Mouse (Mus musculus) hindbrain, embryonic 15.5 days (tissue): ENCODE measurements around the gene H6pd. TPM values are rescaled to one million over a fixed set of nuclear protein-coding genes. Genes with fewer than 3 reads are reported as not detected.

Source experiments
- ATAC-seq: fragments of 200-750 bp; cut with Nextera tagmentation; 2 replicates; pipeline ENCODE4 v1.8.0; 2017; ENCODE audit warnings: low read depth, moderate number of reproducible peaks, moderate TSS enrichment; ENCODE audit not compliant: low FRiP score
- H3K27ac ChIP-seq: fragments of 300-500 bp; sonication (generic); replicated peaks from 2 replicates; pipeline ENCODE4 v1.5.1; 2015; ENCODE audit warnings: mild to moderate bottlenecking, inconsistent platforms
- H3K27me3 ChIP-seq: fragments of 300-500 bp; sonication (generic); 2 replicates; pipeline ENCODE4 v1.6.1; 2015; ENCODE audit warnings: control low read depth, inconsistent platforms
- H3K36me3 ChIP-seq: fragments of 300-500 bp; sonication (generic); 2 replicates; pipeline ENCODE4 v1.6.1; 2015; ENCODE audit warnings: control low read depth, inconsistent platforms
- H3K4me1 ChIP-seq: fragments of 300-500 bp; sonication (generic); replicated peaks from 2 replicates; pipeline ENCODE4 v1.6.1; 2015; ENCODE audit warnings: control low read depth, inconsistent platforms
- H3K4me2 ChIP-seq: fragments of 300-500 bp; sonication (generic); 2 replicates; pipeline ENCODE4 v1.6.1; 2015; ENCODE audit warnings: moderate library complexity, mild to moderate bottlenecking, inconsistent platforms
- H3K4me3 ChIP-seq: fragments of 300-500 bp; sonication (generic); 2 replicates; pipeline ENCODE4 v1.5.1; 2015; ENCODE audit warnings: mild to moderate bottlenecking, inconsistent platforms
- H3K9ac ChIP-seq: fragments of 300-500 bp; sonication (generic); 2 replicates; pipeline ENCODE4 v1.6.1; 2015; ENCODE audit warnings: inconsistent platforms
- H3K9me3 ChIP-seq: fragments of 300-500 bp; sonication (generic); 2 replicates; pipeline ENCODE4 v1.6.1; 2016; ENCODE audit warnings: control low read depth, inconsistent platforms
- WGBS: fragments of 180-500 bp; shearing (Covaris S2); methylation state at CpG from one replicate; pipeline ENCODE4 v1.1.7; 2015; 5-methylcytosine and 5-hydroxymethylcytosine counted together
- polyA plus RNA-seq: library from polyadenylated mRNA; unstranded; fragments of >200 nt; fragmentation: Nextera tagmentation; extraction: Ambion mirVana; gene quantifications from 2 replicates; pipeline ENCODE4 v1.2.1, GENCODE M21; 2015

H6pd gene
- polyA plus RNA-seq, 1 experiment from 2014 or later: 3.4 TPM

DNA sequence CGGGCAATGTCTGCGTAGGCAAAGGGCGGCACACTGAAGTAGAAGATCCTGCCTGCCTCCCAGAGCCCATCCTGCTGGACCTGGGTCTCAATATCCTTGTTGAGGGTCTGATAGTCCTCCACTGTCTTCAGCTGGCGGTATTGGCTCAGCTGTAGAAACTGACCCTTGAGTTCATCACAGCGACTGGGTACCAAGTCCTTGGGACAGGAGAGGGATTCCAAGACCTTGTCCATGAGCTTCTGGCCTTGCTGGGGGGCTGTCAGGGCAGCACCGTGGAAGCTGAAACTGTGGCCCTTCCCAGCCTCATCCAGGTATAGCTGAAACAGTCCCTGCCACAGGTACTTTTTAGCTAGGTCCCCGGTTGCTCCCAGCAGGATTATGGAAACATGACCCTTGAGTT, 12.9 kb downstream of the H6pd start:
- peaks cover 6% of the 10 kb centered on the region for H3K4me1 ChIP-seq
- H3K27me3 ChIP-seq: no peaks in the 10 kb centered on the region; the same call in 1 of the 2 replicates
- no peak overlapping the region for H3K4me3 ChIP-seq
- H3K4me2 ChIP-seq: no peak overlapping the region
- H3K9ac ChIP-seq: no peak overlapping the region
- H3K36me3 ChIP-seq: no peaks in the 10 kb centered on the region
- 92% methylated on average over 7 of the region's 7 CpGs for WGBS
- no peak for ATAC-seq
- no peak overlapping the region; the same call in 1 of the 2 replicates for H3K27ac ChIP-seq
- H3K9me3 ChIP-seq: no peaks in the 10 kb centered on the region

- no peaks in the 10 kb centered on the region for H3K36me3 ChIP-seq
- H3K4me1 ChIP-seq: peaks cover 22% of the 10 kb centered on the region
- no peaks in the 10 kb centered on the region for H3K9me3 ChIP-seq
- H3K4me3 ChIP-seq: no peak overlapping the region
- 91% methylated on average over 10 of the region's 10 CpGs for WGBS
- H3K27me3 ChIP-seq: no peaks in the 10 kb centered on the region; the same call in 1 of the 2 replicates
- H3K27ac ChIP-seq: no peak overlapping the region
- no peak overlapping the region for H3K4me2 ChIP-seq
- H3K9ac ChIP-seq: no peak overlapping the region
- ATAC-seq: no peak
Measured at GRCm38 (mm10) chr4:149994218-149994617, 14.6 kb downstream of the H6pd start.

DNA sequence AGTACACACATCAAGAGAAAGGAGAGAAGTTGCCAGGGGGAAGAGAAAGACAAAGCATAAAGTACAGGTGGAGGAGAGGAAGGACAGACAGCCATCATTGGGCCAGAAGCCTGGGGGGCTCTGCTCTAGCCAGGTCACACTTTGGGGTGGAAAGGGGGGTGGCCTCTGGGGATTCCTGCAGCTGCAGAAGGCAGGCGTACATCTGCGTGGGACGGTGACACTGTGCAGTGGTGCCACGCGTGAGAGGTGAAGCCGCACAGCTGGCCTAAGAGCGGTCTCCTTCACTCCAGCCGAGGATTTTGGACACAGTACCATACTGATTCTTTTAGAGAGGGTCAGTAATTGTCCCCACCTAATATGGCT, 16.2 kb downstream of the H6pd start:
- Histone ChIP-seq H3K4me3 (no peak overlapping the region), H3K9ac (no peak overlapping the region), H3K27ac (no peak overlapping the region), H3K4me2 (no peak overlapping the region), H3K4me1 (peaks cover 33% of the 10 kb centered on the region), H3K9me3 (no peaks in the 10 kb centered on the region), H3K27me3 (no peaks in the 10 kb centered on the region; the same call in 1 of the 2 replicates), H3K36me3 (no peaks in the 10 kb centered on the region)
- no peak for ATAC-seq
- 94% methylated on average over 8 of the region's 8 CpGs for WGBS

- H3K4me1 ChIP-seq: peaks cover 33% of the 10 kb centered on the region
- no peaks in the 10 kb centered on the region for H3K9me3 ChIP-seq
- no peak overlapping the region for H3K27ac ChIP-seq
- H3K27me3 ChIP-seq: no peaks in the 10 kb centered on the region; the same call in 1 of the 2 replicates
- no peak overlapping the region for H3K9ac ChIP-seq
- no peak overlapping the region for H3K4me3 ChIP-seq
- H3K36me3 ChIP-seq: no peaks in the 10 kb centered on the region
- no peak overlapping the region for H3K4me2 ChIP-seq
- WGBS: 78% methylated on average over 13 of the region's 13 CpGs
- no peak for ATAC-seq
Measured at GRCm38 (mm10) chr4:149991755-149992669, 16.8 kb downstream of the H6pd start.

GRCm38 (mm10) chr4:149990954-149991633, 17.7 kb downstream of the H6pd start:
- no peak overlapping the region for H3K9ac ChIP-seq
- no peak for ATAC-seq

DNA sequence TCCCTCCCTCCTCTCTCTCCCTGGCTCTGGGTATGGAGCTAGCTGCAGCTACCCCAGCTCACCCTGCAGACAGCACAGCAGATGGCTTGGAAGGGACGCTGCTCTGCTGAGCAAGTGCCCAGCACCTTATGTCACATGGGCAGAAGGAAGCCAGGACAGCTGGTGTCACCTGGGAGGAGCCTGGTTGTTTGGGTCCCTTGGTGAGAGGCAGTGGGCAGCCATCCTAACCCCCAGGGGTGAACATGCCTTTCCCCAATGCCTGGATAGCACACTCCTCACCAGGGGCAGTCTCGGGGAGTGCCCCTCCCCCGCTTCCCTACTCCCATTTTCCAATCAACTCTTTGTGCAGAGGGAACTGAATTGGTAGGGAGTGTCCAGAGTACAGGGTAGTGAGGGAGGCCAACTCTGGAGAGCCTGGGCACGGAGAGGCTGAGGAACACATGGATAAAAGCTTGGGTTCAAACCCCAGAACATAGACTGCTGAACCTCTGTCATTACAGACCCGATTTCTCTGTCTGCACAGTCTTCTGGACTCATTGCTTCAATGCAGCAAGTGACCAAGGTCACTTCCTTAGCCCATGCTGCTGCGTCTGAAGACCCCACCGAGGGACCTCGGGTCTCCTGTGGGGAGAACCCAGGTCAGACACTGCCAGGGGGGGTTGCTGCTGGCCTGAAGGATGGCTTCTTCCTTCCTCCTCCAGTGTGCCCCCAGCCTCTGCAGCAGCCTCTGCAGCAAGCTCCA, 18.4 kb downstream of the H6pd start:
- peaks cover 33% of the 10 kb centered on the region for H3K4me1 ChIP-seq
- peak; percentile 61 for ATAC-seq
- 0 out of 2 replicates have a peak overlapping the region, but pooled peaks have one; percentile 23 for H3K27ac ChIP-seq
- H3K4me2 ChIP-seq: no peak overlapping the region
- no peak overlapping the region for H3K9ac ChIP-seq
- no peaks in the 10 kb centered on the region for H3K36me3 ChIP-seq
- H3K4me3 ChIP-seq: no peak overlapping the region
- no peaks in the 10 kb centered on the region for H3K9me3 ChIP-seq
- whole genome bisulfite sequencing: 8% methylated on average over 8 of the region's 8 CpGs
- H3K27me3 ChIP-seq: no peaks in the 10 kb centered on the region; the same call in 1 of the 2 replicates

More at GRCm38 (mm10) chr4:149990954-149991633, 17.7 kb downstream of the H6pd start:
- Histone ChIP-seq H3K4me3 (no peak overlapping the region), H3K27ac (peak overlapping the region; percentile 23; the same call in 1 of the 2 replicates), H3K36me3 (no peaks in the 10 kb centered on the region), H3K9me3 (no peaks in the 10 kb centered on the region), H3K4me2 (no peak overlapping the region), H3K4me1 (peaks cover 33% of the 10 kb centered on the region), H3K27me3 (no peaks in the 10 kb centered on the region; the same call in 1 of the 2 replicates)
- WGBS: 22% methylated on average over 9 of the region's 9 CpGs

- no peaks in the 10 kb centered on the region for H3K9me3 ChIP-seq
- peak overlapping the region; percentile 61 for H3K4me2 ChIP-seq
- peak; percentile 90 for ATAC-seq
- WGBS: 9% methylated on average over 21 of the region's 21 CpGs
- peaks cover 33% of the 10 kb centered on the region for H3K4me1 ChIP-seq
- peak overlapping the region; percentile 41 for H3K9ac ChIP-seq
- no peaks in the 10 kb centered on the region; the same call in 1 of the 2 replicates for H3K27me3 ChIP-seq
- H3K27ac ChIP-seq: peak overlapping the region; percentile 81
- H3K4me3 ChIP-seq: peak overlapping the region; percentile 25
- H3K36me3 ChIP-seq: no peaks in the 10 kb centered on the region
Measured at GRCm38 (mm10) chr4:149988931-149989556, 19.8 kb downstream of the H6pd start.

DNA sequence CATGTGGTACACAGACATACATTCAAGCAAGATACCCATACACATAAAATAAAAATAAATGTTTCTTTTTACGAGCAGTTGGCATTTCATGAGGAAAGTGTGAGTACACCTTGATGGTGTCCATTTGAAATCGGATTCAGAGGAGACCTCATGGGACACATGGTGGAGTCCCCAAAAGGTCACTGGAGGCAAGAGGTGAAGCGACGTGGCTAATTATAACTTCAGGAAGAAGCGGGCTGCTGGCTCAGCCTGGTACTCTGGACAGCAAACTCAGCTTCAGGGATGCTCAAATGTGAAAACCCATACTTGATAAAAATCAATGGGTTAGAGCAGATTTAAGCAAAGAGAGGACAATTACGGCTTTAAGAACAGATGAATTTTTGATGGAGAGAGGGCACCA, 20.5 kb downstream of the H6pd start:
- Histone ChIP-seq H3K9me3 (no peaks in the 10 kb centered on the region), H3K27ac (peak overlapping the region; percentile 81), H3K4me1 (peaks cover 33% of the 10 kb centered on the region), H3K4me2 (peak overlapping the region; percentile 61), H3K27me3 (no peaks in the 10 kb centered on the region; the same call in 1 of the 2 replicates), H3K9ac (peak overlapping the region; percentile 41; the same call in 1 of the 2 replicates), H3K36me3 (no peaks in the 10 kb centered on the region), H3K4me3 (peak overlapping the region; percentile 25)
- no peak for ATAC-seq
- 71% methylated on average over 6 of the region's 6 CpGs for WGBS

GRCm38 (mm10) chr4:149986671-149987417, 22.0 kb downstream of the H6pd start:
- H3K4me1 ChIP-seq: peaks cover 33% of the 10 kb centered on the region
- H3K4me2 ChIP-seq: no peak overlapping the region
- no peak overlapping the region for H3K9ac ChIP-seq
- no peaks in the 10 kb centered on the region for H3K27me3 ChIP-seq
- H3K36me3 ChIP-seq: no peaks in the 10 kb centered on the region
- H3K27ac ChIP-seq: no peak overlapping the region
- H3K4me3 ChIP-seq: no peak overlapping the region
- no peak for ATAC-seq
- WGBS: 86% methylated on average over 10 of the region's 10 CpGs
- no peaks in the 10 kb centered on the region for H3K9me3 ChIP-seq

GRCm38 (mm10) chr4:149983921-149984645, 24.7 kb downstream of the H6pd start:
- H3K27ac ChIP-seq: no peak overlapping the region
- no peaks in the 10 kb centered on the region for H3K36me3 ChIP-seq
- ATAC-seq: no peak
- no peaks in the 10 kb centered on the region for H3K27me3 ChIP-seq
- H3K4me2 ChIP-seq: no peak overlapping the region
- no peak overlapping the region for H3K9ac ChIP-seq
- H3K4me1 ChIP-seq: peaks cover 19% of the 10 kb centered on the region
- H3K9me3 ChIP-seq: no peaks in the 10 kb centered on the region
- H3K4me3 ChIP-seq: no peak overlapping the region
- WGBS: 93% methylated on average over 23 of the region's 23 CpGs
